Mouse (Mus musculus): ENCODE measurements around the gene Chst14.

The Chst14 gene

DNA sequence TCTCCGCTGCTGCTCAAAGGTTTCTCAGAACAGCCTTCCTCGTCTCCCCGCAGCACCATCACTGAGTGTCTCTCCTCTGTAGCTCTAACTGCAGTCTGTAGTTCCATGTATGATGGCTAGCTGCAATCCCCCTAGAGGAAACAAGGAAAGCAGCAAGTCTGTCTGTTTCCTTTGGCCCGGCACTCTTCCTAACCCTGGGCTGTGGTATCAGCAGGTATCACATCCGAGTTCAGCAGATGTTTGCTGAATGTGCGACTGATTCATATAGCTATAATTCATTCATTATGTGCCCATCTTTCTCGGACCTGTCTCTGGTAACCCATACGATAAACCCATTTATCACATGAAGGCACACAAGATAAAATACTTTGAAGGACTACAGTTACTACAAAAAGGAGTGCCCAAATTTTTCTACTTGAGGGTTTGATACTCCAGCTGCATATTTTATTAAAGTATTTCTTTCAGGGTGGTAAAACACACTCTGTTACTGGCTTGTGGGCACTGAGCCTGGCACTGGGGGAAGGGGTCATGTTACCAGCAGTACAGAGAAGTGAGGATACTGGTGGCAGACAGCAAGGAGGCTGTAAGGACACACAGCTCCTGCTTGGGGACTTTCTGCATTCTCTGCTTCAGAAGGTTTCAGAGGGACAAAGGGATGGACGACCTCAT is 36.8 kb downstream of the Chst14 start:
- DNase-seq (ENCODE audit: low read depth, low spot score), result no peak

DNA sequence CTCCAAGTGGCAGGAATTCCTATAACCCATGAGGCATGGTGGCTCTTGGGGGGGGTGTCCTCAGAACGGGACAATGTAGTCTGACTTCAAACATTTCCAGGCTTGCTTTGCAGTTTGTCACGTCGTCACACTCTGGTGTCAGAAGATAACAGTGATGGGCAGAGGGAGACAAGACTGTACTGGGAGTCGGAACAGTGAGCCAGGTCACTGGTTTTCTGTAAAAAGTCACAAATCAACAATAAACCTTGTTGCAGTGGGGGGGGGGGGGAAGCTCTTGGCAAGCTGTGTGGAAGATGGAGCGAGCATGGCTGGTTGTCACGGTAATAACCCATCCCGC is 37.3 kb downstream of the Chst14 start:
- no peak for DNase-seq (ENCODE audit: low read depth, low spot score)

DNA sequence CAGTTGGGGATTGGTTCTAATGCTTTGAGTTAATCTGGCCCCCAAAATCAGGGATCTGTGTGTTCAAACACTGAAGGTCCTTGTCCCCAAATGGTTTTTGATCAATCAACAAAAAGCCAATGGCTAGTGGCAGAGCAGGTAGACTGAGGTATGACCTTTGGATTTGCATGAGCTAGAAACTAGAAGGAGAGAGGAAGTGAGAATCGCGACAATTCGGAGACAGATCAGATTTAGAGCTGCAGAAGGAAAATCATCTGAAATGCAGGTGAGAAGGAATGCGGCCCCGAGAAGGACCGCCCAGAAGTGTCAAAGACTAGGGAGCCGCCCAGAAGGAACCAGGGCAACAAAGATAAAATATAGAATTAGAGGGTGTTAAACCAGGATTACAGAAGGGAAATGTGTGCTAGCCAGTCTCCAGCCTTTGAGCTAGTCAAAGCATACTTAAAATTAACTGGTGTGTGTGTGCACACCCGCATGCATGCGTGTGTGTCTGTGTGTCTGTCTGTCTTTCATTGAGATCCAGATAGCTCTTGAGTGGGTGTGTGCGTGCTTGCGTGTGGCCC is 43.4 kb downstream of the Chst14 start:
- DNase-seq (ENCODE audit: low read depth, low spot score), result no peak

DNA sequence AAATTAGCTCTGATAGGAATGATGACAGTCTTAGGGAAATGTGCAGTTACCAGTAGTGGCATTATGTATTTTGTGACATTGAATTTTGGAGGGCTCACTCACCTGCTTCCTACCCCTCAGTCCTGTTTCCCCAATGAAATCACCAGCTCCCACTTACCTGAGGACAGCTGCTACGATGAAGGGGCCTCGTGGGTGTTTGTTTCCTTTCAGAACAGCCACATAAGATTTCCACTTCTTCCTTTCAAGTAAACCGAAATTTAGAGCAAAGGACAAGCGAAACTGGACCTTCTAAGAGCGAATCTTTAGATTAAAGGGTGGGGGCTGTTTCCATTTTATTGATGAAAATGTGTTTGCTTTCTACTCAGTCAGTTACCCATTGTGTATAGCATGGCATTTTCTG is 45.8 kb downstream of the Chst14 start:
- DNase-seq (ENCODE audit: low read depth, low spot score), result no peak

DNA sequence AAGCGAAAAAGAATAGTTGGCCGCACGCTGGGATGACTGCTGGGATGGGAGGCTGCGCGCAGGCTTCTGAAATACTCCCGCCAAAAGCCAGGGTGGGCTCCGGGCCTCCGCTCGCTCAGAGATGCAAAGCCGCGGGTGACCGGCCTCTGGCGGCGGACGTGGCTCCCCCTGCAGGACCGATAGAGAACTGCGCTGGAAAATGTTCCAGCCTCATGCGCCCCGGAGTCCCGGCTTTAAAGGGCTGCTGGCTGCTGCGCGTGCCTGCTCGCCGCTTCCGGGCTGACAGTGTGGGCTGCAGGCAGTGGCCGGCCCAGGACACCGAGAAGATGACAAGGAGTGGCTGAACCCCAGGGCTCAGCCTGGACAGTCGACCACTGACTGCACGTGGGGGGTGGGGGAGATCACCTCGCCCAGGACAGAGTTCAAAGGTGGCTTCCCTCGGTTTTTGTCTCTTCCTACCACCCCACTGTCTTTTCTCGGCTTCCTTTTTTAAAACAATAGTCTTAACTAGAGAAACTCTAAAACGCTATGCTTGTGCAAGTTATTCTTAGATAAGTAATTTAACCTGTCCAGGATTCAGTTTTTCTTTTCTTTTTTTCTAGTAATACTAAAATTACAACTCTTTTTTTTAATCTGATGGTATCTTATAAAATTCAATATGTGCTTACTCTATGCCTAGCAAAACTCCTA is 46.5 kb downstream of the Chst14 start:
- DNase-seq (ENCODE audit: low read depth, low spot score), result peak; percentile 45

DNA sequence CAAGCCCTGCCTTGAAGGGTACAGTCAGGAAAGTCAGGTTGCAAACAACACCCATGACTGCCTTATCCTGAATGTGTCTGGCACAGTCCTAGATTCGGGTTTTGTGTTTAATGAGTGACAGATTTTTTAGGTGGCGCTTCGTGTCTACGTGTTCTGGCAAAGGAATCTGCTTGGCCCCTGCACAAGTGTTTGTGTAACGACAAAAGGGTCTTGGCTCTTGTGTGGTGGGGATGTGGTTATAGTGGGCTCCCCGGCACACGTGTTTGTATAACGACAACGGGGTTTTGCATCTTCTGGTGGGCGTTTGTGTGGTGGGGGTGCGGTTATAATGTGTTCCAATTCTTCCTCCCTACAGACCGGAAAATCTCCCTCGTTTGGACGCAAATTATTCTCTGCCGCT is 49.6 kb downstream of the Chst14 start:
- DNase-seq (ENCODE audit: low read depth, low spot score), result peak; percentile 18

DNA sequence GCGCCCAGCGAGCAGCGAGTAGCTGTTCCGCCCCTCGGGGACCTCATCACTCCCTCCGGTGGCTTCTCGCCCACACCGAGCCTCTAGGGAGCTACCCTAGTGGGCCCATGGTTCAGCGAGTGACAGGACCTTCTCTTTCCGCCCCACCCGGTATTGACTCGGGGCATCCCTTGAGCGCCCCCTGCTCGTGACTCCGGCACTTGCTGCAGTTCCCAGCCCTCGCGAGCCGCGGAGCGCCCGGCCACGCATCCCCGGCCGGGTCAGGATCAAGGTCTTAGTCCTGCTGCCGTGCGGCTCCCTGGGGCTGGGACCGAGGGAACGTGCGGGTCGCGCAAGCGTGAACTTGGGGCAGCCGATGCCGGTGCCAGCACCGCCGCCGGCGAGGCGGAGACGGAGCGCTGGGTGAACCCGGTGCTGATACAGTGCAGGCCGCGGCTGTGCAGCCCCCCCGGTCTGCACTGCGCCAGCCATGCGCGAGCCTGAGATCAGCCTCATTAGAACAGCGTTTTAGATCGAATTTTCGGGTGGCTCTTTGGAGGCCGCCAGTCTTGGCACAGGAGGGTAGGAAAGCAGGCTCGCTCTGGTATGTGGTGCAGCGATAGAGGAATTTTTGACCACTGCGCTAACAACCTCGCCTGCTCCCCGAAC is 50.1 kb downstream of the Chst14 start:
- DNase-seq (ENCODE audit: low read depth, low spot score), result peak; percentile 40

DNA sequence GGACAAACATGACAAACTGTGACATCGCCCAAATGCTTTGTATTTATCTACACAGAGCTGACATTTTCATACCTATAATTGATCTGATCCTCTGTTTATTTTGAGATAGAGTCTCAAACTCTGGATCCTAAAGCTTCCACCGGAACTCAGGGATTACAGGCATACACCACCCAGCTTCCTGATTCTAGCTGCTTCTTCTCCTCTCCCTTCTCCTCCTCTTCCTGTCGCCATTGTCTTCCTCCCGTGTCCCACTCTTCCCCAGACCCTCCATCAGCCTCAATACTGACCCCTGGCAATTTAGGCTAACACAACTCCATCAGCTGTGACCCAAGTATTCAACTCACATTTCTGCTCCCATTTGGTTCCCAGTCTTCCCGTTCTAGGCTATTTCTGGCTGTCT is 50.6 kb downstream of the Chst14 start:
- no peak for DNase-seq (ENCODE audit: low read depth, low spot score)

DNA sequence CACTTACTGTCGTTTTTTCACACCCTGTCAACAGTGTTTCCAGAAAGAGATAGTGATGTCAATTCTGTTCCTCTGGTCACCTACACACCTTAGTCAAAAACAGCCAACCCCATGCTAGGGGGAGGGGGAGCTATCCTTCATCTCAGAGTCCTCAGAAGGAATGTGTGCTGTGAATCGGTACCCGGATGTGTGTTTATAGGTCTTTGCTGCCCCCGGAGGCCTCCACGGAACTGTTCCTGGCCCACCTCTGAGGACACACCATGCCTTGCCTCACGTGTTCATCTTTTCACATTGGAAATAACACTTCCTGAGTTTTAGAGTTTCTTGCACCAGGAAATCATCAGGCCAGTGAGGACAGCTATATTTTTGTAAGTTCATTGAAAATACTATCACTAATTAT is 51.8 kb downstream of the Chst14 start:
- no peak for DNase-seq (ENCODE audit: low read depth, low spot score)

Data from brain, embryonic 18.5 days (tissue).